Mouse (Mus musculus) heart, embryonic 16.5 days (tissue): ENCODE data around the gene Tubb4b. TPM values are rescaled to one million over a fixed set of nuclear protein-coding genes. Genes with fewer than 3 reads are reported as not detected.

Experiments
- ATAC-seq: fragments of 200-750 bp; cut with Nextera tagmentation; replicated peaks from 2 replicates; pipeline ENCODE4 v1.8.0; 2017; ENCODE audit warnings: moderate number of reproducible peaks; ENCODE audit not compliant: insufficient read depth, low FRiP score; ENCODE audit errors: extremely low read depth
- H3K27ac ChIP-seq: fragments of 300-500 bp; sonication (generic); 2 replicates; pipeline ENCODE4 v1.5.1; 2014; ENCODE audit warnings: mild to moderate bottlenecking, low read length, control low read depth, moderate library complexity
- H3K27me3 ChIP-seq: fragments of 300-500 bp; sonication (generic); 2 replicates; pipeline ENCODE4 v1.6.1; 2014; ENCODE audit warnings: low read length, mixed read lengths; ENCODE audit not compliant: control insufficient read depth, insufficient read depth
- H3K36me3 ChIP-seq: fragments of 300-500 bp; sonication (generic); 2 replicates; pipeline ENCODE4 v1.6.1; 2014; ENCODE audit not compliant: control insufficient read depth, insufficient read depth
- H3K4me1 ChIP-seq: fragments of 300-500 bp; sonication (generic); 2 replicates; pipeline ENCODE4 v1.6.1; 2014; ENCODE audit warnings: low read length, mixed read lengths; ENCODE audit not compliant: control insufficient read depth, insufficient read depth
- H3K4me2 ChIP-seq: fragments of 300-500 bp; sonication (generic); 2 replicates; pipeline ENCODE4 v1.6.1; 2014; ENCODE audit warnings: low read depth, mild to moderate bottlenecking, control low read depth, low read length
- H3K4me3 ChIP-seq: fragments of 300-500 bp; sonication (generic); 2 replicates; pipeline ENCODE4 v1.5.1; 2014; ENCODE audit warnings: mild to moderate bottlenecking, control low read depth, low read length
- H3K9ac ChIP-seq: fragments of 300-500 bp; sonication (generic); 2 replicates; pipeline ENCODE4 v1.6.1; 2014; ENCODE audit warnings: low read length, control low read depth
- H3K9me3 ChIP-seq: fragments of 300-500 bp; sonication (generic); replicated peaks from 2 replicates; pipeline ENCODE4 v1.6.1; 2016; ENCODE audit warnings: low read length; ENCODE audit not compliant: control insufficient read depth
- WGBS: fragments of 180-500 bp; shearing (Covaris S2); extraction: QIAGEN DNeasy Blood & Tissue Kit; methylation state at CpG from one replicate; pipeline ENCODE4 v1.1.7; 2014; 5-methylcytosine and 5-hydroxymethylcytosine counted together
- polyA plus RNA-seq: library from polyadenylated mRNA; unstranded; fragments of >200 nt; fragmentation: Nextera tagmentation; extraction: Ambion mirVana; gene quantifications from 2 replicates; pipeline ENCODE4 v1.2.1, GENCODE M21; 2015

Gene Tubb4b
- polyA plus RNA-seq, 1 experiment from 2014 or later, result 482 TPM

DNA sequence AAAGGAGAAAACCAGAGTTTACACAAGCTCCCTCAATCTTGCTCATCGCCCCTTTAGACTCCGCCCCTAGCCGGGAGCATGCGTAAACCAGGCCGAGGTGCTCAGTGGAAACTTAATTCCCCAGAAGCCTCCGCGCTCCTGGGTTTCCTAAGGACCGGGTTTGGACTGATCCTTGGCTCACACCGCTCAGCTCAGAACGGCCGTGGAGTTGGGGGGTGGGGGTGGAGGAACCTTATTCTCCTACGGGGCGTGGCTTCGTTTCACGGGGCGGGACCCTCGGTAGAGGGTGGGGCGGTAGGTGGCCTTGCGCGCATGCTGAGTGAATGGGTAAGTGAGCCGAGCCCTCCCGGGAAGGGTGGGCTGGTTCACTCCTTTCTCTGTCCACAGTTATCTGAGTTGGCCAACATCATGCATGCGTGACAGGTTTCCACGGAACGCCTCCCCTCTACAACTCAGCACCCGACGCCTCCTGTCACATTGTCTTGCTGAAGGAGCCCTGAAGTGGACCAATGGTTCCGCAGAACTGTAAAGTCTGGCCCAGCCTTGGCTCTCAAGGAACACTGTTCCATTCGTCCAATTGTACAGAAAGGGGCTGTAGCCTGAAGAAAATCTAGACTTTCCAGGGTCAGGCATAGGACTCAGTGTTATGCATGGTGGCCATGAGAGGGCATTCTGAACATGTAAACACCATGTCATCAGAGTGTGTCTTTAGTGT lies 16.4 kb upstream of the Tubb4b start:
- no peaks in the 10 kb centered on the region for H3K9me3 ChIP-seq
- H3K27ac ChIP-seq, result no peak overlapping the region
- peak overlapping the region; percentile 60 for H3K9ac ChIP-seq
- H3K4me2 ChIP-seq, result peak overlapping the region; percentile 71
- H3K4me3 ChIP-seq, result peak overlapping the region; percentile 49
- peaks cover 4% of the 10 kb centered on the region; the same call in 1 of the 2 replicates for H3K36me3 ChIP-seq
- peaks cover 13% of the 10 kb centered on the region for H3K4me1 ChIP-seq
- 1% methylated on average over 29 of the region's 29 CpGs for WGBS
- peak; percentile 75 for ATAC-seq
- H3K27me3 ChIP-seq, result peaks cover 18% of the 10 kb centered on the region; the same call in 1 of the 2 replicates

DNA sequence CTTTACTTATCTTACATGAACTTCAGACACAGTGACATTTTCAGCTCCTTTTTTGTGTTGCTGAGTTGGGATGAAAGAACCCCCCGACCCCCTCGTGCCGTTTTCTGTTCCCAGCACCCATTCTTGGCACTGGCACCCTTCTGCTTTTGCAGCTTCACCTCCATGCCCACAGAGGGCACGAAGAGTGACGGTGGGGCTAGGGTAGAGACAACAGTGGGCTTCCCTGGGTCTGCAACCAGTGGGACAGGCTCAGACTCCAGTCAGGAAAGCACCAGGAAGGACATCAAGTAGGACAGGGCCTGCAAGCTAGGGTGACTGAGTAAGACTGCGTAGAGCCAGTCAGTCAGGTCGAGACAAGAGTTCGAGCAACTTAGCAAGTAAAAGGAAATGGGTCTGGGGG lies 15.8 kb upstream of the Tubb4b start:
- WGBS, result 57% methylated on average over 8 of the region's 8 CpGs
- Histone ChIP-seq H3K9ac (peak overlapping the region; percentile 60), H3K36me3 (no peaks in the 10 kb centered on the region; the same call in 1 of the 2 replicates), H3K4me3 (peak overlapping the region; percentile 49), H3K4me2 (peak overlapping the region; percentile 71), H3K27ac (0 out of 2 replicates have a peak overlapping the region, but pooled peaks have one; percentile 9), H3K9me3 (no peaks in the 10 kb centered on the region), H3K4me1 (peaks cover 13% of the 10 kb centered on the region), H3K27me3 (peaks cover 20% of the 10 kb centered on the region; the same call in 1 of the 2 replicates)
- no peak for ATAC-seq

- ATAC-seq, result no peak
- Histone ChIP-seq H3K4me2 (no peak overlapping the region), H3K36me3 (no peaks in the 10 kb centered on the region), H3K9me3 (no peaks in the 10 kb centered on the region), H3K27ac (no peak overlapping the region), H3K4me3 (no peak overlapping the region), H3K4me1 (peaks cover 13% of the 10 kb centered on the region), H3K27me3 (peaks cover 20% of the 10 kb centered on the region; the same call in 1 of the 2 replicates), H3K9ac (no peak overlapping the region)
- 81% methylated on average over 3 of the region's 3 CpGs for WGBS
Observed at GRCm38 (mm10) chr2:25239766-25240165, 15.3 kb upstream of the Tubb4b start.

DNA sequence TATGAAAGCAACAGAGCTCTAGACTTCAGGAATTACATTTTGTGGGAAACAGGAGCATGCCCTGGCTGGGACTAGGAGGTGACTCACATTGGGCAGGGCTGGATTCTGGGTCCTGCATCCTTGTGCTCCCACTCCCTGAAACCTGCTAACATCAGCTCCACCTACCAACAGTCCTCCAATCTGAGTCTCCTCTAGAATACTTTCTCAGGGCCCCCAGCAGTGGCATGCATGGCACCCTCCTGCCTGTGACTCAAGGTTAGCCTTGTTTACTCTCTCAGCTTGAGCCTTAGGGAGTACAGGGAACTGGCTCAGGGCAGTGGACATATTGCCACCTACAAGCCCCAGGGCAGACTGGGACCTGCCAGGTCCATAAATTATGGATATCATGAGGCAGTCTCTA lies 13.6 kb upstream of the Tubb4b start:
- Histone ChIP-seq H3K4me3 (no peak overlapping the region), H3K4me2 (no peak overlapping the region), H3K27ac (no peak overlapping the region), H3K9ac (no peak overlapping the region), H3K9me3 (no peaks in the 10 kb centered on the region), H3K4me1 (peaks cover 13% of the 10 kb centered on the region), H3K27me3 (peaks cover 16% of the 10 kb centered on the region; the same call in 1 of the 2 replicates), H3K36me3 (no peaks in the 10 kb centered on the region)
- no peak for ATAC-seq

DNA sequence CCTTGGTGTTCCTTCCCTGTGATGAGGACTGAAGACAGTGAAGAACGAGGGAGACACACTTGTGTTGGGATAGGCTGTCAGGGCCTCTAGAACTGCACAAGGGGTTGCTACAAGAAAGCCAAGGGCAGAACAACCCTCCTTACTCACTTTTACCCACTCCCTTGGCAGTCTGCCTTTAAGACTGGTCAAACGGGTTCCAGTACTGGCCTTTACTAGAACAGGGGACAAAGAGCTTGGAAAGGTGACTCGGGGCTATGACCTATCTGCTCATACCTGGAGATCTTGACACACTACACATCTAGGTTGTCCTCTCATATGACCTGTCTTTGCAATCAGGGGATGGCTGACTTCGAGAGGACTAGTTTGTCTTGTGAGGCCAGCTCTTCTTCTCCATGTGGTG lies 13.0 kb upstream of the Tubb4b start:
- no peak overlapping the region for H3K4me2 ChIP-seq
- no peaks in the 10 kb centered on the region for H3K9me3 ChIP-seq
- H3K36me3 ChIP-seq, result no peaks in the 10 kb centered on the region
- no peak overlapping the region for H3K9ac ChIP-seq
- peaks cover 13% of the 10 kb centered on the region for H3K4me1 ChIP-seq
- WGBS, result 55% methylated on average over 4 of the region's 4 CpGs
- no peak for ATAC-seq
- peaks cover 14% of the 10 kb centered on the region; the same call in 1 of the 2 replicates for H3K27me3 ChIP-seq
- no peak overlapping the region for H3K27ac ChIP-seq
- H3K4me3 ChIP-seq, result no peak overlapping the region

DNA sequence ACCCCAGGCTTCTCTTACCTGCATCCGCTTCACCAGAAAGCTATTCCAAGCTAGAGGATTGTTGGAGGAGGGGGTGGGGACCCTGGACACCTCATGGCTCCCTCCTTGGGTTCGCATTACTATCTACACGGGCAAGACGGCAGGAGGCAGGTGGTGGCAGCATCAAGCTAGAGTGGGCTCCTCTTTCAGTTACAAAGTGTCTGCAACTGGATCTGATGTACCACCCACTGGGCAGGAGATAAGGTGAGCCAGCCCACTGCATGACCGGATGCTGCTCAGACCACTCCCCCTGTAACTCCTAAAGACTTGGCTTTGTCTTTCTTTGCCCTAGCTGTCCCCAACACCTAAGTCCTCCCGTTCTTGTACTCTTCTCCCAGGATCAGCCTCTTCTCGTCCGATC lies 12.1 kb upstream of the Tubb4b start, which contains the start of gene Rnf224:
TSS of gene Rnf224 (minus strand) at position 174 of the 400 bp plus-strand sequence.
- 18% methylated on average over 8 of the region's 8 CpGs for WGBS
- Histone ChIP-seq H3K27ac (no peak within 1 kb of the TSS), H3K4me3 (no peak within 1 kb of the TSS), H3K9me3 (no peaks in the 10 kb centered on the region), H3K9ac (no peak within 1 kb of the TSS), H3K4me1 (peaks cover 8% of the 10 kb centered on the region), H3K4me2 (no peak within 1 kb of the TSS), H3K27me3 (peaks cover 10% of the 10 kb centered on the region; the same call in 1 of the 2 replicates), H3K36me3 (no peaks in the 10 kb centered on the region)
- no peak for ATAC-seq

GRCm38 (mm10) chr2:25234551-25235220 lies 10.2 kb upstream of the Tubb4b start:
- WGBS, result 57% methylated on average over 5 of the region's 5 CpGs
- Histone ChIP-seq H3K36me3 (no peaks in the 10 kb centered on the region), H3K9ac (no peak overlapping the region), H3K27ac (no peak overlapping the region), H3K9me3 (no peaks in the 10 kb centered on the region), H3K4me1 (no peaks in the 10 kb centered on the region), H3K27me3 (peaks cover 6% of the 10 kb centered on the region; the same call in 1 of the 2 replicates), H3K4me2 (no peak overlapping the region), H3K4me3 (no peak overlapping the region)
- no peak for ATAC-seq

DNA sequence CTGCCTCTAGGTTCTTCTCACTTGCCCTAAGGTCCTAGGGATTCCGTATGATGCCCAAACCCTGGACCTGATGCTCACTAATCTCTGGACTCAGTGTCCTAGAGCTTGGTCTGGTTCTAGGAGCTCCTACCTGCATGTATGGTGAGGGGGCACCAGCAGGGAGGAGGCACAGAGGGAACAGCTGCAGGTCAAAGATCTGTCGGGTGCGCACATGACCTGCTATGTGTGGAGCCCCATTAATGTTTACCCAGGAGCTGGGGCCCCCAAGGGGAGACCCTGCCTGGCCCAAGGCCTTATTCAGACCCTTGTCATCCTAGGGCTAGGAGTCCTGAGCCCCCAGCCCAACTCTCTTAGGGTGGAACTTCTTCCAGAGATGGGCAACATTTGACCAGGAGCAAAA lies 9.5 kb upstream of the Tubb4b start, which contains the start of gene Slc34a3:
TSS of gene Slc34a3 (minus strand) at position 315 of the 400 bp plus-strand sequence.
- Histone ChIP-seq H3K27ac (no peak within 1 kb of the TSS), H3K27me3 (peaks cover 6% of the 10 kb centered on the region; the same call in 1 of the 2 replicates), H3K4me2 (no peak within 1 kb of the TSS), H3K4me1 (no peaks in the 10 kb centered on the region), H3K36me3 (no peaks in the 10 kb centered on the region), H3K9me3 (no peaks in the 10 kb centered on the region), H3K9ac (no peak within 1 kb of the TSS), H3K4me3 (no peak within 1 kb of the TSS)
- WGBS, result 82% methylated on average over 3 of the region's 3 CpGs
- ATAC-seq, result no peak

DNA sequence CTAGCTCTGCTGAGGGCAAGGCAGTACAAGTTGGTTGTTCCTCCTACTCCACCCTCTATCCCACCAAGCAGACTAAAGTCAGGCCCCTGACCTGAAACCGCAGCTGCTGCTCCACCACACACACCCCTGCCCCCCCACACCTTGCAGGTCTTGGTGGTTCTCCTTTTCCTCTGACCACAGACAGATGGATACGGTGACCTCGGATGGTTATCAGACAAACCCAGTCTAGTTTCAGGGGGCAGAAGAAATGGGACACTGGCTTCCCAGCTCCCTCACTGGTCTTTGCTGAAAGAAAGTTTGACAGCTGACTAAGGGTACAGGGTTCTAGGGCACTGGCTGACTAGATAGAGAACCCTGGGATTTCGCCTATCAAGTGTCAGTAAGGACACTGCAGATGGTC lies 8.9 kb upstream of the Tubb4b start:
- ATAC-seq, result no peak
- Histone ChIP-seq H3K27me3 (peaks cover 6% of the 10 kb centered on the region; the same call in 1 of the 2 replicates), H3K9me3 (no peaks in the 10 kb centered on the region)

More for the DNA sequence above, 8.9 kb upstream of the Tubb4b start:
- no peak overlapping the region for H3K4me2 ChIP-seq
- H3K4me3 ChIP-seq, result no peak overlapping the region
- WGBS, result 75% methylated on average over 4 of the region's 4 CpGs
- no peak overlapping the region for H3K9ac ChIP-seq
- H3K4me1 ChIP-seq, result no peaks in the 10 kb centered on the region
- H3K36me3 ChIP-seq, result no peaks in the 10 kb centered on the region
- no peak overlapping the region for H3K27ac ChIP-seq
